ENCODE assay signal across 8 mouse cellular contexts in the genomic region with DNA sequence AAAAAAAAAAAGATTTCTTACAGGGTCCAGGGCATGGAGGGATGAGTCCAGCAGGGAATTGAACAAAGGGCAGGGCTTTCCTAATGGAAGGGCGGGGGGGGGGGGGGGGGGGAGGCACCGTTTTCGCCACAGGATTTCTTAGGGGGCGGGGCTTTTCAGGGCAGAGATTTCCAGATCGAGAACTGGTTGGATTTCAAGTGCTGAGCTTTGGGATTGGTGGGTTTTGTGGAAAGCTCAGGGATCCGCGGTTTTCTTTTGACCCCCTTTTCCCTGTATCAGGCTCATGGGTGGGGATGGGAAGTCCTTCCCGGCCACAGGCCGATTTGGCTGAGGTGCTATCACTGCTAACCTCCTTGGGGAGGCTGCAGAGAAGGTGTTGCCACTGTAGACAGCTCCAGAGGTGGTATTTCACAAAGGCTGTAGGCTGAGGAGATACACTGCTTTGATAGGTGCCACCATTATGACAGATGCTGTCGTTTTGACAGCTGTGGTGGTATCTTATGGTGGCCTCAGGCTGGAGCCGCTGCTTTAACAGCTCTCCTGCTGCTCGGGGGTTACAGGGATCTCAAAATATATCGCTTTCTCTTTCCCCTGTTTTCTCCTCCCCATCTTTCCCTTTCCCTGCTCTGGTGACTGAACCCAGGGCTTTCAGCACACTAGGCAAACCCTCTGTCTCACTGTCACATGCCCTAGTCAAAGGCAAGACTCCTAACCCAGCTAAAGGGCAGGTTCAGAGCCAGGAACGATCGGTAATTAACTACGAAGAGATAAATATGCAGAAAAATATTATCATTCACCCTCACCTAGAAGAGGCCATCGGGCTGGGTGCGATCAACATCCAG.
DNase-seq lines count a peak whose midpoint lies in the region; ATAC-seq and TF ChIP-seq lines count a peak whose summit lies in the region.

No protein-coding gene starts in this region.

- intact Hi-C loops in left cerebral cortex, postnatal 4 days (cut with DNase I), result no loop called here

- H3K4me2 ChIP-seq in liver, embryonic 16.5 days (ENCODE audit: low read depth, low read length), result peak overlapping the region; percentile 42

- no peak for DNase-seq in cerebellum, adult 2 months
- no peak for DNase-seq in cerebellum, adult 11-12 months
- no peak for DNase-seq in thymus, adult 2 months
- DNase-seq in thymus, postnatal 36 days, result no peak
- no peak for DNase-seq in left cerebral cortex, postnatal 4 days
- no peak for DNase-seq in urinary bladder, postnatal 36 days (ENCODE audit: low spot score in 2 of 2)
- DNase-seq in adrenal gland, postnatal 4 days (ENCODE audit: low spot score in 2 of 2), result no peak

- H3K36me3 ChIP-seq in thymus, adult 2 months (ENCODE audit: control insufficient read depth, insufficient read depth, low read length), result no peaks in the 10 kb centered on the region
- H3K36me3 ChIP-seq in liver, embryonic 16.5 days (ENCODE audit: control insufficient read depth, insufficient read depth), result no peaks in the 10 kb centered on the region

- peak overlapping the region; percentile 43 for H3K4me3 ChIP-seq in cerebellum, adult 2 months (replicated peaks; ENCODE audit: insufficient read depth, low read depth, low read length)
- H3K4me3 ChIP-seq in thymus, adult 2 months (ENCODE audit: control insufficient read depth, insufficient read depth, low read length), result 0 out of 2 replicates have a peak overlapping the region, but pooled peaks have one; percentile 15
- peak overlapping the region; percentile 15; the same call in 1 of the 2 replicates for H3K4me3 ChIP-seq in liver, embryonic 16.5 days (ENCODE audit: low read depth, low read length)

- H3K27me3 ChIP-seq in cerebellum, adult 2 months (ENCODE audit: control insufficient read depth, insufficient read depth, low read length), result no peaks in the 10 kb centered on the region
- H3K27me3 ChIP-seq in thymus, adult 2 months (ENCODE audit: control insufficient read depth, insufficient read depth, low read length), result no peaks in the 10 kb centered on the region
- H3K27me3 ChIP-seq in liver, embryonic 16.5 days (ENCODE audit: control insufficient read depth, insufficient read depth, low read depth, low read length), result no peaks in the 10 kb centered on the region

- H3K27ac ChIP-seq in cerebellum, adult 2 months (ENCODE audit: insufficient read depth, low read length), result no peak overlapping the region
- H3K27ac ChIP-seq in thymus, adult 2 months (ENCODE audit: control insufficient read depth, insufficient read depth, low read length), result no peak overlapping the region
- no peak overlapping the region for H3K27ac ChIP-seq in liver, embryonic 16.5 days (ENCODE audit: low read length)

- ATAC-seq in liver, embryonic 16.5 days (ENCODE audit: low read depth), result no peak

- TF ChIP-seq POLR2A in cerebellum, adult 2 months (IDR thresholded peaks at IDR 0.05; ENCODE audit: borderline replicate concordance, insufficient read depth, low read length), result no peak
- TF ChIP-seq POLR2A in thymus, adult 2 months (IDR thresholded peaks at IDR 0.05; ENCODE audit: control insufficient read depth, extremely low read depth, insufficient read depth, low read length, poor library complexity), result no peak

- no peaks in the 10 kb centered on the region for H3K4me1 ChIP-seq in cerebellum, adult 2 months (ENCODE audit: control insufficient read depth, insufficient read depth, low read length)
- peaks cover 8% of the 10 kb centered on the region for H3K4me1 ChIP-seq in thymus, adult 2 months (replicated peaks; ENCODE audit: control insufficient read depth, insufficient read depth, low read length)
- H3K4me1 ChIP-seq in liver, embryonic 16.5 days (ENCODE audit: control insufficient read depth, low read depth, low read length), result no peaks in the 10 kb centered on the region; the same call in 1 of the 2 replicates

- WGBS in cerebellum, adult 2 months, result 12% methylated on average over 18 of the region's 18 CpGs
- 26% methylated on average over 18 of the region's 18 CpGs for WGBS in thymus, adult 2 months
- 13% methylated on average over 18 of the region's 18 CpGs for WGBS in liver, embryonic 16.5 days (ENCODE audit: insufficient replicate concordance)

- no peak for TF ChIP-seq CTCF in cerebellum, adult 2 months (IDR thresholded peaks at IDR 0.05; ENCODE audit: borderline replicate concordance, insufficient read depth, low read depth, low read length)
- TF ChIP-seq CTCF in thymus, adult 2 months (IDR thresholded peaks at IDR 0.05; ENCODE audit: borderline replicate concordance, control insufficient read depth, extremely low read depth, insufficient read depth, low read length, poor library complexity), result no peak

- no peaks in the 10 kb centered on the region for H3K9me3 ChIP-seq in liver, embryonic 16.5 days (replicated peaks; ENCODE audit: control insufficient read depth, low read length)

- H3K9ac ChIP-seq in liver, embryonic 16.5 days (ENCODE audit: low read depth, low read length), result no peak overlapping the region
